Mouse (Mus musculus) neutrophil, adult 83 days (primary cell): ENCODE data around the gene Dlx3. TPM values are rescaled to one million over a fixed set of nuclear protein-coding genes. Genes with fewer than 3 reads are reported as not detected.

Experiments used
- total RNA-seq, 2 experiments: library from RNA; stranded (reverse); gene quantifications; one replicate each; pipeline ENCODE4 v1.2.4; 2023

The Dlx3 gene
- under 1 TPM in 1 of 2 experiments, not detected in 1; 0.28 TPM for total RNA-seq

GRCm38 (mm10) chr11:95119990-95120632, at the start of gene Dlx3:
TSS of gene Dlx3 (plus strand) at chr11:95120119.

GRCm38 (mm10) chr11:95076536-95077111, 43.3 kb upstream of the Dlx3 start, which contains the start of gene Itga3:
TSS of gene Itga3 (minus strand) at chr11:95076801.

GRCm38 (mm10) chr11:95145851-95146403, 26.0 kb downstream of the Dlx3 start, which contains the start of gene Dlx4:
TSS of gene Dlx4 (minus strand) at chr11:95146263.

Other genes starting within 250 kb of the Dlx3 start
- 100 to 1,000 TPM; 370 to 474 TPM for gene Col1a1, start 183.9 kb upstream of the Dlx3 start, total RNA-seq
- gene Hils1, start 152.5 kb upstream of the Dlx3 start, total RNA-seq, result not detected
- not detected for gene Sgca, start 143.8 kb upstream of the Dlx3 start, total RNA-seq
- gene Ppp1r9b, start 129.1 kb upstream of the Dlx3 start, total RNA-seq, result 100 to 1,000 TPM; 111 to 115 TPM
- 10 to 100 TPM in 1 of 2 experiments, 1 to 10 TPM in 1; 7.4 to 11.7 TPM for gene Samd14, start 110.2 kb upstream of the Dlx3 start, total RNA-seq
- gene Pdk2, start 78.8 kb upstream of the Dlx3 start, total RNA-seq, result 1 to 10 TPM; 4.0 to 5.4 TPM
- not detected for gene Itga3, start 43.3 kb upstream of the Dlx3 start, total RNA-seq
- not detected for gene Dlx4, start 26.1 kb downstream of the Dlx3 start, total RNA-seq
- not detected for gene Tac4, start 141.4 kb downstream of the Dlx3 start, total RNA-seq
- gene Kat7, start 190.1 kb downstream of the Dlx3 start, total RNA-seq, result 10 to 100 TPM; 81.6 to 94.3 TPM
- 100 to 1,000 TPM in 1 of 2 experiments, 10 to 100 TPM in 1; 85.5 to 101 TPM for gene Fam117a, start 216.9 kb downstream of the Dlx3 start, total RNA-seq